Mouse (Mus musculus) embryo, embryonic 11.5 days (tissue): ENCODE measurements around the gene Spns3.

ENCODE experiments used
- DNase-seq: peaks from one replicate; pipeline ENCODE4 v3.0.0-alpha.2; 2012; ENCODE audit warnings: low read depth, low spot score

The Spns3 gene

GRCm38 (mm10) chr11:72518449-72518848, 31.9 kb downstream of the Spns3 start:
- no peak for DNase-seq

GRCm38 (mm10) chr11:72514967-72515366, 35.3 kb downstream of the Spns3 start:
- no peak for DNase-seq

DNA sequence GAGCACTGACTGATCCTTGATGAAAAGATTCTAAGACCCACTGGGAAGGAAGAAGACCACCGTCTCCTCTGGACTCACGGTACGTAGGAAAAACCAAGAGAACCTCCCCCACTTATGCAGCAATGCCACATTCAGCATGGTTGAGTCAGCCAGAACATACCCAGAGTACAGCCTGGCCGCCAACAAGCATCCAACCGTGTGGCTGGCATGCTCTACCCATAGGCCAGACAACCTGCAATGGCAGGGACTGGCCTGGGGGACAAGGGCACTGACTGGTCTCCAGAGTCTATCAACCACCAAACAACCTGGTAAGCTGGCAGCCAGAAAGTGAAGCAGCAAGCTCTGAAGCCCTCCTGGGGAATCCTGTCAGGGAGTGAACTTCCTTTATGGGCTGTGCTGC, 41.7 kb downstream of the Spns3 start:
- DNase-seq = no peak

DNA sequence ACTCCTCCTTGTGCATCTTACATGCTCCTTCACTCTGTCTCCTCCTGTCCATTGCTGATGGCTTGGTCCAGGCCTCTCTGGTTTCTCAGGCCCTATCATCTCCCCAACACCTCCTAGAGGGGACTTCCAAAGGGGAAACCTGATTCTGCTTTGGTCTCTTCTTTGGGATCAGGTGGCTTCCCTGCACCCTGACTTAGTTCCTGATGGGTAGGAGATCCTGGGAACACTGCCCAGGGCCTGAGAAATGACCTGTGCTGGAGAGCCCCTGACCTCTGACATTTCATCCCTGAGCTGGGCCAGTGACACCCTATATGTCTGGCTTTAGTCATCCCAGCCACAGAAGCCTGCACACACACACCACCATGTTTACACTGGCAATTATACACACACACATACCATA, 42.7 kb downstream of the Spns3 start:
- no peak for DNase-seq

DNA sequence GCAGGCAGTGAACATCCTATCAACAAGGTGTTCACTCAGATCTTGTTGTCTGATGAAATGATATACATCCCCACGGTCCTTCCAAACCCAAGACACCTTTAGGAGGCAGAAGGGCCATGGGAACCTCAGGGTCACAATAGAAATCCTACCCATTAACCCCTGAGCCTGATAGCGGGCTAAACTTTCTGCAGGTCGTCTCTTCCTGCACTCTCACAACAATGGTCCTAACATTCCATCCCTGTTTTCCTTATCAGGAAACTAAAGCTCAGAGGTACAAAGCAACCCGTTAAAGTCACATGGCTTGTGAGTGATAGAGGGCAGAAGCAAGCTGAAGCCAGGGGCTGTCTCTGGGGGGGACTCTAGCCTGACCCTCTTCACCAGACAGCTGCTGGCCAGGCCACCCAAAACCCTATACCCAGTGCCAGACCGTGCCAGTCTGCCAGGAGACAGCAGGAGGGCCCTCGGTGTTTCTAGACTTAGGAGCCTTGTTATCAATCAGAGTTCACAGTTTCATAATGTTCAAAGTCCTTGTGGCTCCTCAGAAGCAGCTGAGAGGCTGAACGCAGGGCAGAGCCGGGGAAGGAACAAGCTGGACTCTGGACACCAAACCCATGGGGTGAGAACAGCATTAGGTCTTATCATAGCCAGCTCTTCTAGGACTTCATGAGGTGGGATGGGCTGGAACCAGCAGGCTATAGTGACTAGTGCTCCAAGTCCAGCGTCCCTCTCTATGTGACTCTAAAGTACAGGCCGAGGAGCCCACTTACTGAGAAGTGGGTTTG, 46.1 kb downstream of the Spns3 start:
- no peak for DNase-seq

- no peak for DNase-seq
Measured at GRCm38 (mm10) chr11:72503501-72503921, 46.8 kb downstream of the Spns3 start.

DNA sequence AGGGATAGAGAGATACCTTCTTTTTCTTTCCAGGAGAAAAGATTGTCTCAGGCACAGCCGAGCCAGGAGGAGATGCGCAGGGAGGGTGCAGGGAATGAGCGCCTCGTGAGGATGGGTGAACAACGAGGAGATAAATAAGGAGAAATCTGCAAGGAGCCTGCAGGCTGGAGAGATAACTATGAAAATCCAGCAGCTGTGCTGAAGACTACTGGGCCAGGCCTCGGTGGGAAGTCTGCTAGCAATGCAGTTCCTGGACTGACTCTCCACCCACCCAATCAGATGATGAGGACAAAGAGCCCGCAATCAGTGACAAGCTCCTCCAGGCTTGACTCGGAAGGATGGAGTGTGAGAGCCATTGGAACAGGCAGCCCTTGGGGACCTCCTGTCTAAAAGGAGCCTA, 48.1 kb downstream of the Spns3 start:
- DNase-seq = no peak

- no peak for DNase-seq
Measured at GRCm38 (mm10) chr11:72501426-72502002, 48.8 kb downstream of the Spns3 start.

- no peak for DNase-seq
Measured at GRCm38 (mm10) chr11:72500139-72500538, 50.2 kb downstream of the Spns3 start.

DNA sequence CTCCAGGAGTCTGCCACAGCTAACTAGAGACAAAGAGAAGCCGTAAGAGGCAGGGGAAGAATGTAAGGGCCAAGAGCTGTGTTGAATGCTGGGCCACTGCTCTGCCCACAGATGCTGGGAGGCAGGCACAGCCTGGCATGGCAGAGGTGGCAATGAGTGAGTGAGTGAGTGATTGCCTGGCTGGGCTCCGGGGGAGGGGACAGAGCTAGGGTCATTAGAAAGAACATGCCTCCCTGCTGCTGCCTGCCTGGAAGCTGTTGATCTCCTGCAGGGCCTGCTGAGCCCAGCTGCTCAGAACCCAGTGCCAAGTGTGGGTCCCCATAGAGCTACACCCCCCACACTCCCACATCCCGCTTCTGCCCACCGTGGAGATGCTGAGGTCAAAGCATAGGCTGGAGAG, 52.9 kb downstream of the Spns3 start:
- no peak for DNase-seq

GRCm38 (mm10) chr11:72496775-72497174, 53.5 kb downstream of the Spns3 start:
- DNase-seq = no peak

- no peak for DNase-seq
Measured at GRCm38 (mm10) chr11:72496066-72496465, 54.2 kb downstream of the Spns3 start.

DNA sequence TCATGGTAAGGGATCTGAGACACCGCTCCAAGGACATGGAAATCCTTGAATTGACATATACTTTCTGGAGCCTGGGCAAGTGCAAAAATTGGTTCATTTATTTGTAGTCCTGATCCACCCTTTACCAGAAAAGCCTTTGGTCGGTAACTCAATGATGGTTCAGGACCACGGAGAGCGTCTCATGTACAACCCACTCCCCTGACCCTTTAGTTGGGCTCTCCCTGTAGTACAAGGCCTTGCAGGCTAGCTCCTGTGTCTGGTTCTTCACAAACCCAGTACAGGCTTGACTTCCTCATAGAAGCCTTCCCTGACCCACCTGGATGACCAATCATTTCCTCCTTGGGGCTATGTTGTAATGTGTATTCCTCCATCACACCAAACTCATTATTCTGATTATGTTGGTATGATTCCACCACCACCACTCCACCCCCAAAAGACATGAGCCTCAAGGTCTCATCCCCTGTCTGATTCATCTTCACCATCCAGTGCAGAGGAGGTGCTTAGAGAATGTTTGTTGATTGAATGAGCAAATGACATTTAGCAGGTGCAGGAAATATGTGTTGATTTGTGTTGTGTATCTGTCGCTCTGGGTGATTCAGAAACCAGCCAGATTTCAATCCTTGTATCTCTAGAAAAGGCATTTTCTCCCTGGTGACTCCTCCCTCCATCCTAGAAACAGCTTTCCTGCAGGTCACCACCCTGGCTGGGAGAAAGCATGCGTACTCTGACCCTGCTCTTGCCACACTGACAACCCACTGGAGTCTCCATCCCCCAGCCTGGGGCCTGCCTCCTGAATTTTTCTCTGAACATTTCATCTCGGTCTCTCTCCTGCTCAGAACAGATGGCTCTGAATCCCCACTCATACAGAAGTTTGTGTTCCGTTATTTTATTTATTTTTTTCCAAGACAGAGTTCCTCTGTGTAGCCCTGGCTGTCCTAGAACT, 56.0 kb downstream of the Spns3 start:
- peak; percentile 51 for DNase-seq

DNA sequence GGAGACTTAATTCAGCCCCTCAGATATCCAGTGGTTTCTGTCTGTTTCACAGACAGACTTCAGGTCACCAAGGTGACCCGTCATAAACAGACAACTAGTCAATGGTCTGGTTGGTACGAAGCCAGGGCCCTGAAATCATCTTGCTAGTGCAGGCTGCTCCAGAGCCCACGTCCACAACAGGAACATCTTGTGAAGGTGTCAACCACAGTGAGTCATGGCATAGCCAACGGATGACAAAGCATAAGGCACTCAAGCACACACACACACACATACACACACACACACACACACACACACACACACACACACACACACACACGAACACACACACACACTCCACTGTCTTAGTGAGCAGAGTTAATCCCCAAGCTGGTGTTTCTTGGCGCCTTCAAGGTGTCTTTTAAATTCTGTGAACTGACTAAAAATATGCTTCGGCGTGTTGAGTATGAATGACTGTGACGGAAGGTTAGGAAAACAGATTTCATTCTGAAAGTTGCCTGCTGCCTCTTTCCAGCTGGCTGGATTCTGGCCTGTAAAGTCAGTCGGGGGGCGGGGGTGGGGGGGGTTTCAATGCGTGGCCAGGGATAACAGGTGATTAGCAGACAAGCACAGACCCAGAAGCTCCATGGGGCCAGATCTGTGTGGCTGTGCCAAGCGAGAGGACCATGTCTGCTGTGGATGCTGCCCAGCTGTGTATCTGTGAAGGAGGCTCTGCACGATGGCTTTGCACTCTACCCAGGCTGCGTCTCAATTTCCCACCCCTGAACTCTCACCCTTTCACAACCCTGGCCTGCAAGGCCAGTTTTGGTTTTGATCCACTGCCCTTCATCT, 59.0 kb downstream of the Spns3 start:
- DNase-seq = no peak

DNA sequence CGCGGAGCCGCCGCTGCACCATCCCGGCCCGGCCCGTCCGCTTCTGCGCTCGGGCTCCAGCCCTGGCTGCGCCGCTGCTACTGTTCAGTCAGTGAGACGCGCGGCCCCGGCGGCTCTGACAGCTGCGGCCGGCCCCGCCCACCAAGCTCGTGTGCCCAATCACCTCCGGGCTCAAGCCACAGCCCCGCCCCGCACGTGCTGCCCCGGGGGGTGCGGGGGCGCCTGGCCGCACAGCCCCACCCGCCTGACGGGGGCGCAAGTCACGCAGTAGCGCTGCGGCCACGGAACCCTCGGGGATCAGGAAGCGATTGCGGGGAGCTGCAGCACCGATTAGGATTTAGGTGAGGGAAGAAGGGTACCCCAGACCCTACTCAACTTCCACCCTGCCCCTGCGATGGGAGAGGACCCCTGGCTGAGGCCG, 60.4 kb downstream of the Spns3 start, which contains the start of gene Spns2:
TSS of gene Spns2 (minus strand) at position 24 of the 421 bp plus-strand sequence.
- DNase-seq = peak; percentile 78

- DNase-seq = no peak
Measured at GRCm38 (mm10) chr11:72489397-72489796, 60.9 kb downstream of the Spns3 start.

- no peak for DNase-seq
Measured at GRCm38 (mm10) chr11:72488753-72489271, 61.5 kb downstream of the Spns3 start.

GRCm38 (mm10) chr11:72487739-72488138, 62.6 kb downstream of the Spns3 start:
- DNase-seq = no peak

DNA sequence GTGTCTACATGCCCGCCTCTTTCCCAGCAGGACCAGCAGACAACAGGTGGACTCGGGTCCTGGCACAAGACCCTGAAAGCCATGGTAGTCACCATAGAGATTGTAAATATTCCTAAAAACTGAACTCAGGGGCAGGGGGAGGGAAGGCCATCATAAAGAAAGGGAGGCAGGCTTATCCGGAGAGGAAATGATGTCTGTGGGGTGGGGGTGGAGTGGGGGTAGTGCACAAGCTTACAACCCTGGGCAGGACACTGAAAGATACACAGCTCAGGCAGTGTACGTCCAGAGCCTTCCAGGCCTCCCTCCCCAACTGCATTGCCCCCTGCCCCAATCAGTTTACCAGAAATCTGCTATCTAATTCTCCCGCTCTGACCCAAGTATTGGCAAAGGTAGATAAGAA, 63.1 kb downstream of the Spns3 start:
- DNase-seq = no peak

DNA sequence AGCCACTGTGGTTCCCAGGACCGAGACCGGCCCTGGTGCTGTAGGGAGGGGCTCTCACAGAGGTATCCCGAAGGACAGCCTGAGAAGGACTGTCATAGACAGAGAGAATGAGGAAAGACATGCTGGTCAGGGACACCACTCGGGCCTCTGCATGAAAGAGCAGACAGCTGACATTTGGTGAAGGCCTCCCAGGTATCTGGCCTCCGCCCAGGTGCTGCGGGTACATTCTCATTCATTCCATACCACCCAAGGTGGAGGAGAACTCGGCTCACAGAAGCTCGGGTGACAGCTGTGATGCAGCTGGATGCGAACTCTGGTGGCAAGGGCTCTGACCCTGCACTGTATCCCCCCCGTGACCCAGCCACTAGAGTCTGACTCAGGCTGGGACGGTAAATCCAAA, 64.3 kb downstream of the Spns3 start:
- DNase-seq = no peak

DNA sequence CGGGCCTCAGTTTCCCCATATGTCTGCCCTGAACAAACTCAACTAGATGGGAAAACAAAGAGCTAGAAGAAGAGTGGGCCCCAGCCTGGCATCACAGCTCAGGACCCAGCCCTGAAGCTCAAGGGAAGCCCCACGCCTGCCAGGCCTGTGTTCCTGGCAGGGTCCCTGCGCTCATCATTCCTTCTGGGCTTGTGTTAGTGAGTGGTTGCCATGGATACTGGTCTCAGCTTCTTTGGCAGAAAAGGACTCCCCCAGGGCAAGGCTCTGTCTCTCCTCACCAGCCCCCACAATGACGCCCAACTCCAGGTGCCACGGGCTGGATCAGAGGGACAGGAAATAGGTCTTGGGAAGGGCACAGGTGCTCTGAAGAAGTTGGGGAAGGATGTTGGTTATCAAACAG, 65.1 kb downstream of the Spns3 start:
- no peak for DNase-seq
